Mouse (Mus musculus) E14TG2a.4 (cell line): Measurements from ENCODE around the gene Man2c1.

Experiments
- H3K27me3 ChIP-seq: 2 replicates; pipeline ENCODE4 v1.6.1; 2014; ENCODE audit warnings: low read length, control low read depth; ENCODE audit not compliant: insufficient read depth
- H3K36me3 ChIP-seq: 2 replicates; pipeline ENCODE4 v1.6.1; 2014; ENCODE audit warnings: low read length, control low read depth; ENCODE audit not compliant: insufficient read depth
- H3K4me1 ChIP-seq: replicated peaks from 2 replicates; pipeline ENCODE4 v1.6.1; 2014; ENCODE audit warnings: low read depth, low read length, control low read depth
- H3K4me3 ChIP-seq: replicated peaks from 2 replicates; pipeline ENCODE4 v1.5.1; 2014; ENCODE audit warnings: mild to moderate bottlenecking, low read length
- H3K9me3 ChIP-seq: 2 replicates; pipeline ENCODE4 v1.6.1; 2014; ENCODE audit warnings: low read length, control low read depth
- CTCF ChIP-seq: conservative IDR thresholded peaks from 2 replicates; pipeline ENCODE4 v1.5.1; 2014; ENCODE audit warnings: low read length
- NANOG ChIP-seq: IDR thresholded peaks from 2 replicates; pipeline ENCODE4 v1.6.1; 2014; ENCODE audit warnings: borderline replicate concordance, low read length, mixed read lengths
- POU5F1 ChIP-seq: IDR thresholded peaks from 2 replicates; pipeline ENCODE4 v1.6.1; 2014; ENCODE audit warnings: low read length, borderline replicate concordance

Gene Man2c1

DNA sequence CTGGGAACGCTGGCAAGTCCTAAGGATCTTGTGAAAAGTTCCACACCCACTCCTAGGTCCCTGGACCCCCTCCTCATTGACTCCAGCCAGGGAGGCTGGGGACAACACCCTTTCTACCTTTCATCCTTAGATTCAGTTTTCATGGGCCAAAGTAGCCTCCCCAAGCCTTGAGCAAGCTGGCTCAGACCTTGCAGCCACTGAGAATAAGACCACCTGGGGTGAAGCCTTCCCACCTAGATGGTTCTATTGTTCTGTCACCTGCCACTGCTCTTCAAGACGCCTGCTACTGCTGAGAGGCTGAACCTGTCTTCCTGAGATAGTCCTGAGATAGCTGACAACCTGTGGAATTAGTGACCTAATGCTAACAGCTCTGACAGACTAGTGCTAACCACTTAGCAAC lies 32.6 kb downstream of the Man2c1 start:
- Histone ChIP-seq H3K4me1 (peaks cover 73% of the 10 kb centered on the region), H3K9me3 (no peaks in the 10 kb centered on the region), H3K4me3 (no peak overlapping the region), H3K36me3 (no peaks in the 10 kb centered on the region), H3K27me3 (no peaks in the 10 kb centered on the region)
- TF ChIP-seq NANOG (peak; percentile 73), CTCF (no peak)

DNA sequence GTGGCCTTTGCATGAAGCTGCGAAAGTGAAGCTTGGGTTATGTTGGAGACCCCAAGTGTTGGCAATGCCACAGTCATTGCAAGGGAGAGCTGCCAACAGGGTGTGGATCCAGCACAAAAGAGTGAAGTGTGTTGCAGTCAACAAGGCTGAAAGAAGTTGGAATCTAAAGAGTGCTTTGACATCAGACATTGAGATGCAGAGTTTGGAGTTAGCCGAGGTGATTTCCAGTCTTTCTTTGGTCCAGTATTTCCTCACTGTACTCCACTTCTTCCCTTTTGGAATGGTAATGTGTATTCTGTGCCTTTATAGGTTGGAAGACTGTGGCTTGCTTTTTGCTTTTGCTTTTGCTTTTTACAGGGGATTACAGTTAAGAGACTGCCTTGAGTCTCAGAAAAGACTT lies 35.7 kb downstream of the Man2c1 start:
- TF ChIP-seq CTCF (no peak), NANOG (peak; percentile 60)
- H3K36me3 ChIP-seq: no peaks in the 10 kb centered on the region

GRCm38 (mm10) chr9:57168411-57168810 lies 37.9 kb downstream of the Man2c1 start:
- H3K36me3 ChIP-seq: no peaks in the 10 kb centered on the region
- peaks cover 54% of the 10 kb centered on the region for H3K4me1 ChIP-seq
- H3K9me3 ChIP-seq: no peaks in the 10 kb centered on the region
- TF ChIP-seq CTCF (no peak), POU5F1 (no peak), NANOG (no peak)
- no peaks in the 10 kb centered on the region for H3K27me3 ChIP-seq
- no peak overlapping the region for H3K4me3 ChIP-seq

More for the DNA sequence above, 35.7 kb downstream of the Man2c1 start:
- peaks cover 77% of the 10 kb centered on the region for H3K4me1 ChIP-seq
- no peaks in the 10 kb centered on the region for H3K27me3 ChIP-seq
- no peaks in the 10 kb centered on the region for H3K9me3 ChIP-seq
- H3K4me3 ChIP-seq: no peak overlapping the region
